Mouse (Mus musculus) stomach, postnatal 0 days (tissue): ENCODE results near the gene Fbxo46. TPM values are rescaled to one million over a fixed set of nuclear protein-coding genes. Genes with fewer than 3 reads are reported as not detected.

Experiments
- ATAC-seq: fragments of 200-750 bp; cut with Nextera tagmentation; 2 replicates; pipeline ENCODE4 v1.8.0; 2017; ENCODE audit not compliant: low FRiP score, low TSS enrichment
- DNase-seq: peaks from one replicate; pipeline ENCODE4 v3.0.0-alpha.2; 2016; ENCODE audit warnings: low spot score
- H3K27ac ChIP-seq: fragments of 300-500 bp; sonication (generic); replicated peaks from 2 replicates; pipeline ENCODE4 v1.5.1; 2014; ENCODE audit warnings: mild to moderate bottlenecking, control low read depth
- H3K27me3 ChIP-seq: fragments of 300-500 bp; sonication (generic); 2 replicates; pipeline ENCODE4 v1.6.1; 2014; ENCODE audit warnings: low read length; ENCODE audit not compliant: control insufficient read depth, insufficient read depth
- H3K36me3 ChIP-seq: fragments of 300-500 bp; sonication (generic); 2 replicates; pipeline ENCODE4 v1.6.1; 2014; ENCODE audit warnings: low read length, mixed read lengths; ENCODE audit not compliant: control insufficient read depth, insufficient read depth
- H3K4me1 ChIP-seq: fragments of 300-500 bp; sonication (generic); replicated peaks from 2 replicates; pipeline ENCODE4 v1.6.1; 2014; ENCODE audit warnings: antibody characterized with exemption; ENCODE audit not compliant: control insufficient read depth, insufficient read depth
- H3K4me2 ChIP-seq: fragments of 300-500 bp; sonication (generic); replicated peaks from 2 replicates; pipeline ENCODE4 v1.6.1; 2014; ENCODE audit warnings: low read depth, mild to moderate bottlenecking, control low read depth, moderate library complexity
- H3K4me3 ChIP-seq: fragments of 300-500 bp; sonication (generic); 2 replicates; pipeline ENCODE4 v1.5.1; 2014; ENCODE audit warnings: low read depth, low read length, control low read depth
- H3K9ac ChIP-seq: fragments of 300-500 bp; sonication (generic); 2 replicates; pipeline ENCODE4 v1.6.1; 2014; ENCODE audit warnings: mild to moderate bottlenecking, low read length, control low read depth, mixed read lengths
- H3K9me3 ChIP-seq: fragments of 300-500 bp; sonication (generic); 2 replicates; pipeline ENCODE4 v1.6.1; 2016; ENCODE audit warnings: low read length; ENCODE audit not compliant: control insufficient read depth
- CTCF ChIP-seq: IDR thresholded peaks from 2 replicates; pipeline ENCODE4 v1.5.1; 2016; ENCODE audit warnings: antibody characterized with exemption, low read depth, mild to moderate bottlenecking, moderate library complexity
- EP300 ChIP-seq: optimal IDR thresholded peaks from 2 replicates; pipeline ENCODE3; 2016; ENCODE audit warnings: antibody characterized with exemption
- WGBS: fragments of 180-500 bp; shearing (Covaris S2); extraction: QIAGEN DNeasy Blood & Tissue Kit; methylation state at CpG from one replicate; pipeline ENCODE4 v1.1.7; 2014; 5-methylcytosine and 5-hydroxymethylcytosine counted together
- polyA plus RNA-seq: library from polyadenylated mRNA; unstranded; fragments of >200 nt; fragmentation: Nextera tagmentation; extraction: Ambion mirVana; gene quantifications from 2 replicates; pipeline ENCODE4 v1.2.1, GENCODE M21; 2015

Gene Fbxo46
- polyA plus RNA-seq, 1 experiment from 2014 or later: 6.7 TPM

GRCm38 (mm10) chr7:19127744-19128143 is 8.1 kb downstream of the Fbxo46 start:
- H3K27ac ChIP-seq: no peak overlapping the region
- no peaks in the 10 kb centered on the region for H3K9me3 ChIP-seq
- DNase-seq (no peak), ATAC-seq (no peak)
- H3K27me3 ChIP-seq: no peaks in the 10 kb centered on the region
- H3K4me3 ChIP-seq: no peak overlapping the region
- no peak overlapping the region for H3K4me2 ChIP-seq
- WGBS: 75% methylated on average over 5 of the region's 5 CpGs
- TF ChIP-seq CTCF (no peak), EP300 (no peak)
- no peak overlapping the region for H3K9ac ChIP-seq
- peaks cover 4% of the 10 kb centered on the region; the same call in 1 of the 2 replicates for H3K36me3 ChIP-seq
- 0 out of 2 replicates have a peak, but pooled peaks cover 2% of the 10 kb centered on the region for H3K4me1 ChIP-seq

GRCm38 (mm10) chr7:19129396-19129795 is 9.7 kb downstream of the Fbxo46 start:
- peaks cover 4% of the 10 kb centered on the region; the same call in 1 of the 2 replicates for H3K36me3 ChIP-seq
- H3K27me3 ChIP-seq: no peaks in the 10 kb centered on the region
- H3K4me2 ChIP-seq: no peak overlapping the region
- DNase-seq: no peak
- TF ChIP-seq EP300 (no peak), CTCF (no peak)
- H3K9me3 ChIP-seq: no peaks in the 10 kb centered on the region
- H3K27ac ChIP-seq: no peak overlapping the region
- no peak overlapping the region for H3K9ac ChIP-seq
- ATAC-seq: no peak
- H3K4me3 ChIP-seq: no peak overlapping the region
- 0 out of 2 replicates have a peak, but pooled peaks cover 2% of the 10 kb centered on the region for H3K4me1 ChIP-seq
- 86% methylated on average over 5 of the region's 5 CpGs for WGBS

- peak overlapping the region; percentile 71 for H3K27ac ChIP-seq
- H3K27me3 ChIP-seq: no peaks in the 10 kb centered on the region
- H3K4me1 ChIP-seq: 0 out of 2 replicates have a peak, but pooled peaks cover 2% of the 10 kb centered on the region
- ATAC-seq (no peak), DNase-seq (no peak)
- H3K9ac ChIP-seq: peak overlapping the region; percentile 24; the same call in 1 of the 2 replicates
- peaks cover 4% of the 10 kb centered on the region for H3K36me3 ChIP-seq
- TF ChIP-seq EP300 (no peak), CTCF (peak; percentile 49)
- no peaks in the 10 kb centered on the region for H3K9me3 ChIP-seq
- WGBS: 15% methylated on average over 4 of the region's 4 CpGs
- peak overlapping the region; percentile 48 for H3K4me2 ChIP-seq
- peak overlapping the region; percentile 17; the same call in 1 of the 2 replicates for H3K4me3 ChIP-seq
Measured at GRCm38 (mm10) chr7:19130657-19131056, 11.0 kb downstream of the Fbxo46 start.

GRCm38 (mm10) chr7:19131324-19131848 is 11.7 kb downstream of the Fbxo46 start:
- Histone ChIP-seq H3K27ac (peak overlapping the region; percentile 71), H3K9me3 (no peaks in the 10 kb centered on the region), H3K4me1 (0 out of 2 replicates have a peak, but pooled peaks cover 2% of the 10 kb centered on the region), H3K27me3 (no peaks in the 10 kb centered on the region), H3K36me3 (peaks cover 4% of the 10 kb centered on the region), H3K9ac (peak overlapping the region; percentile 52), H3K4me2 (peak overlapping the region; percentile 69), H3K4me3 (peak overlapping the region; percentile 42)
- under 1% methylated on average over 36 of the region's 39 CpGs for WGBS
- DNase-seq (peak; percentile 99), ATAC-seq (peak; percentile 99)
- TF ChIP-seq CTCF (peak; percentile 91), EP300 (no peak)

GRCm38 (mm10) chr7:19136168-19136567 is 16.5 kb downstream of the Fbxo46 start:
- no peaks in the 10 kb centered on the region for H3K9me3 ChIP-seq
- H3K27me3 ChIP-seq: no peaks in the 10 kb centered on the region
- H3K4me3 ChIP-seq: no peak overlapping the region
- DNase-seq (no peak), ATAC-seq (no peak)
- H3K4me1 ChIP-seq: 0 out of 2 replicates have a peak, but pooled peaks cover 2% of the 10 kb centered on the region
- H3K4me2 ChIP-seq: no peak overlapping the region
- H3K27ac ChIP-seq: no peak overlapping the region
- 94% methylated on average over 13 of the region's 13 CpGs for WGBS
- peaks cover 22% of the 10 kb centered on the region for H3K36me3 ChIP-seq
- TF ChIP-seq EP300 (no peak), CTCF (no peak)
- H3K9ac ChIP-seq: no peak overlapping the region

- H3K9me3 ChIP-seq: no peaks in the 10 kb centered on the region
- WGBS: 88% methylated on average over 38 of the region's 38 CpGs
- no peaks in the 10 kb centered on the region for H3K27me3 ChIP-seq
- no peak for TF ChIP-seq EP300
- TF ChIP-seq CTCF: no peak
- peaks cover 22% of the 10 kb centered on the region for H3K36me3 ChIP-seq
- no peak overlapping the region for H3K4me2 ChIP-seq
- ATAC-seq: no peak
- H3K9ac ChIP-seq: no peak overlapping the region
- 0 out of 2 replicates have a peak, but pooled peaks cover 2% of the 10 kb centered on the region for H3K4me1 ChIP-seq
- H3K27ac ChIP-seq: no peak overlapping the region
- no peak overlapping the region for H3K4me3 ChIP-seq
- DNase-seq: no peak
Measured at GRCm38 (mm10) chr7:19136673-19137334, 17.1 kb downstream of the Fbxo46 start.
